Mouse (Mus musculus) testis, adult 2 months (tissue): ENCODE measurements around the gene Pgrmc2. TPM values are rescaled to one million over a fixed set of nuclear protein-coding genes. Genes with fewer than 3 reads are reported as not detected.

Experiments used
- H3K27ac ChIP-seq: fragments of 200-500 bp; 2 replicates; pipeline ENCODE4 v1.5.1; 2012; ENCODE audit warnings: low read depth, low read length; ENCODE audit not compliant: control insufficient read depth, insufficient read depth
- H3K27me3 ChIP-seq: fragments of 200-500 bp; 2 replicates; pipeline ENCODE4 v1.6.1; 2012; ENCODE audit warnings: mild to moderate bottlenecking, low read length, moderate library complexity; ENCODE audit not compliant: control insufficient read depth, insufficient read depth
- H3K36me3 ChIP-seq: fragments of 200-500 bp; 2 replicates; pipeline ENCODE4 v1.6.1; 2012; ENCODE audit warnings: mild to moderate bottlenecking, low read length; ENCODE audit not compliant: control insufficient read depth, insufficient read depth
- H3K4me1 ChIP-seq: fragments of 200-500 bp; 2 replicates; pipeline ENCODE4 v1.6.1; 2012; ENCODE audit warnings: low read length; ENCODE audit not compliant: control insufficient read depth, insufficient read depth
- H3K4me3 ChIP-seq: fragments of 200-500 bp; 2 replicates; pipeline ENCODE4 v1.5.1; 2012; ENCODE audit warnings: low read depth, mild to moderate bottlenecking, low read length, moderate library complexity, mixed read lengths; ENCODE audit not compliant: control insufficient read depth
- CTCF ChIP-seq: fragments of 200-500 bp; IDR thresholded peaks from 2 replicates; pipeline ENCODE4 v1.5.1; 2012; ENCODE audit warnings: low read depth, mild to moderate bottlenecking, inconsistent platforms, low read length, moderate library complexity; ENCODE audit not compliant: control insufficient read depth, insufficient read depth, insufficient replicate concordance
- POLR2A ChIP-seq: fragments of 200-500 bp; IDR thresholded peaks from 2 replicates; pipeline ENCODE4 v1.6.1; 2012; ENCODE audit warnings: low read depth, mild to moderate bottlenecking, inconsistent platforms, low read length, moderate library complexity; ENCODE audit not compliant: control insufficient read depth
- polyA plus RNA-seq: library from polyadenylated mRNA; depleted of rRNA; stranded (reverse); fragments of >200 nt; gene quantifications from 2 replicates; pipeline ENCODE4 v1.2.3, GENCODE M21; 2012

The Pgrmc2 gene
- polyA plus RNA-seq, 1 experiment: 36.1 TPM

- H3K27me3 ChIP-seq: no peaks in the 10 kb centered on the region
Measured at GRCm38 (mm10) chr3:41047838-41048237, 35.0 kb downstream of the Pgrmc2 start.

GRCm38 (mm10) chr3:41043756-41044354 lies 39.0 kb downstream of the Pgrmc2 start:
- H3K4me3 ChIP-seq: no peak overlapping the region

More at GRCm38 (mm10) chr3:41047838-41048237, 35.0 kb downstream of the Pgrmc2 start:
- Histone ChIP-seq H3K36me3 (no peaks in the 10 kb centered on the region), H3K27ac (no peak overlapping the region), H3K4me1 (no peaks in the 10 kb centered on the region), H3K4me3 (no peak overlapping the region)
- TF ChIP-seq POLR2A: no peak
- TF ChIP-seq CTCF: no peak

GRCm38 (mm10) chr3:41042195-41042938 lies 40.5 kb downstream of the Pgrmc2 start:
- no peaks in the 10 kb centered on the region for H3K36me3 ChIP-seq
- H3K27ac ChIP-seq: no peak overlapping the region
- H3K4me1 ChIP-seq: no peaks in the 10 kb centered on the region
- no peak for TF ChIP-seq CTCF
- no peak for TF ChIP-seq POLR2A
- H3K27me3 ChIP-seq: no peaks in the 10 kb centered on the region
- H3K4me3 ChIP-seq: no peak overlapping the region

More at GRCm38 (mm10) chr3:41043756-41044354, 39.0 kb downstream of the Pgrmc2 start:
- H3K27me3 ChIP-seq: no peaks in the 10 kb centered on the region
- H3K36me3 ChIP-seq: no peaks in the 10 kb centered on the region
- H3K4me1 ChIP-seq: no peaks in the 10 kb centered on the region
- TF ChIP-seq POLR2A (no peak), CTCF (no peak)
- H3K27ac ChIP-seq: no peak overlapping the region

GRCm38 (mm10) chr3:41041241-41041640 lies 41.6 kb downstream of the Pgrmc2 start:
- no peak overlapping the region for H3K4me3 ChIP-seq
- H3K27me3 ChIP-seq: no peaks in the 10 kb centered on the region
- no peak for TF ChIP-seq CTCF
- TF ChIP-seq POLR2A: no peak
- H3K27ac ChIP-seq: no peak overlapping the region
- H3K36me3 ChIP-seq: no peaks in the 10 kb centered on the region; the same call in 1 of the 2 replicates
- no peaks in the 10 kb centered on the region for H3K4me1 ChIP-seq

- H3K4me1 ChIP-seq: no peaks in the 10 kb centered on the region
Measured at GRCm38 (mm10) chr3:41038297-41038916, 44.4 kb downstream of the Pgrmc2 start.

GRCm38 (mm10) chr3:41031286-41032210 lies 51.3 kb downstream of the Pgrmc2 start:
- Histone ChIP-seq H3K36me3 (no peaks in the 10 kb centered on the region), H3K27me3 (no peaks in the 10 kb centered on the region), H3K27ac (no peak overlapping the region), H3K4me1 (no peaks in the 10 kb centered on the region), H3K4me3 (no peak overlapping the region)
- no peak for TF ChIP-seq POLR2A

More at GRCm38 (mm10) chr3:41038297-41038916, 44.4 kb downstream of the Pgrmc2 start:
- no peaks in the 10 kb centered on the region for H3K27me3 ChIP-seq
- no peak for TF ChIP-seq CTCF
- TF ChIP-seq POLR2A: no peak
- no peaks in the 10 kb centered on the region; the same call in 1 of the 2 replicates for H3K36me3 ChIP-seq
- H3K27ac ChIP-seq: no peak overlapping the region
- H3K4me3 ChIP-seq: no peak overlapping the region
